Mouse (Mus musculus): ENCODE data around the gene Ubqln4. TPM values are rescaled to one million over a fixed set of nuclear protein-coding genes. Genes with fewer than 3 reads are reported as not detected.
"Not testable (repeated sequence)": the region's sequence is repeated elsewhere in the genome, so short reads cannot be mapped to it uniquely, and the experiment has no call there.

Ubqln4 gene
- polyA plus RNA-seq, 1 experiment from 2014 or later: 84.0 TPM

DNA sequence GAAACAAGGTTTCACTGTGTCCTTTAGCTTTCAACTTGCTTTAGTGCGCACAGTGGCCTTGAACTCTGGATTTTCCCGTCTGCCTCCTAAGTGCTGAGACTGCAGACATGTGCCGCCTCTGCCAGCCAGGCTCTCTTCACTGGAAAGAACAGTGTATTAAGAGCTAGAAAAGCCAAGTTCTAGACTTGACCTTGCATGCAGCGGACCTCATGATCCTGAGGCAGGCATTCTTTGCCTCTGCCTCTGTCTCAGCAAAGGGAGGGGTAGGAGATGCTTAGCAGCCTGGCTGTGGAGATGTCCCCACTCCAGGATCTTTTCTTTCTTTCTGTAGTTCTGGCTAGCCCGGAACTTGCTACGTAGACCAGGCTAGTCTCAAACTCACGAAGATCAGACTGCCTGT lies 51.3 kb downstream of the Ubqln4 start:
- 93% methylated on average over 7 of the region's 7 CpGs for WGBS
- Histone ChIP-seq H3K4me2 (ENCODE audit: low read depth) (no peak overlapping the region), H3K36me3 (ENCODE audit: control insufficient read depth, insufficient read depth, low read length) (no peaks in the 10 kb centered on the region), H3K9me3 (ENCODE audit: control insufficient read depth, low read length) (no peaks in the 10 kb centered on the region), H3K4me3 (ENCODE audit: low read depth, low read length) (no peak overlapping the region), H3K27me3 (ENCODE audit: control insufficient read depth, insufficient read depth, low read length) (no peaks in the 10 kb centered on the region), H3K9ac (ENCODE audit: low read length) (no peak overlapping the region), H3K27ac (ENCODE audit: low read depth, low read length) (no peak overlapping the region), H3K4me1 (ENCODE audit: control insufficient read depth, insufficient read depth, low read length) (no peaks in the 10 kb centered on the region; the same call in 1 of the 2 replicates)
- ATAC-seq (ENCODE audit: insufficient read depth, low FRiP score, low TSS enrichment) (no peak), DNase-seq (ENCODE audit: low spot score) (no peak)

DNA sequence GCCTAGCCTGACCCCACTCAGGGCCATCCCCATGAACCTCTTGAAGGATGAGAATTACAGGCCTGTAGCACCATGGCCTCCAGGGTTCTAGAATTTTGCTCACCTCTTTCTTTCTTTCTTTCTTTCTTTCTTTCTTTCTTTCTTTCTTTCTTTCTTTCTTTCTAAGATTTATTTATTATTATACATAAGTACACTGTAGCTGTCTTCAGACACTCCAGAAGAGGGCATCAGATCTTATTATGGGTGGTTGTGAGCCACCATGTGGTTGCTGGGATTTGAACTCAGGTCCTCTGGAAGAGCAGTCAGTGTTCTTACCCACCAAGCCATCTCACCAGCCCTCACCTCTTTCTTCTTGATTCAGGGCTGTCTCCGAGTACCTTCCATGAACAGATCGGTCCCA lies 52.1 kb downstream of the Ubqln4 start, which contains the start of gene Arhgef2:
Gene Arhgef2, plus strand, starts transcription at position 301 of the 400 bp plus-strand sequence.
- not testable (repeated sequence) for H3K9me3 ChIP-seq (ENCODE audit: control insufficient read depth, low read length); H3K4me1 ChIP-seq (ENCODE audit: control insufficient read depth, insufficient read depth, low read length); H3K9ac ChIP-seq (ENCODE audit: low read length); ATAC-seq (ENCODE audit: insufficient read depth, low FRiP score, low TSS enrichment); H3K27ac ChIP-seq (ENCODE audit: low read depth, low read length); H3K4me3 ChIP-seq (ENCODE audit: low read depth, low read length); H3K27me3 ChIP-seq (ENCODE audit: control insufficient read depth, insufficient read depth, low read length); H3K36me3 ChIP-seq (ENCODE audit: control insufficient read depth, insufficient read depth, low read length); DNase-seq (ENCODE audit: low spot score); H3K4me2 ChIP-seq (ENCODE audit: low read depth)
- 95% methylated on average over 2 of the region's 2 CpGs for WGBS

GRCm38 (mm10) chr3:88607065-88607757 lies 53.7 kb downstream of the Ubqln4 start:
- Histone ChIP-seq H3K27me3 (ENCODE audit: control insufficient read depth, insufficient read depth, low read length) (no peaks in the 10 kb centered on the region), H3K27ac (ENCODE audit: low read depth, low read length) (no peak overlapping the region), H3K9ac (ENCODE audit: low read length) (peak overlapping the region; percentile 24), H3K36me3 (ENCODE audit: control insufficient read depth, insufficient read depth, low read length) (no peaks in the 10 kb centered on the region), H3K4me3 (ENCODE audit: low read depth, low read length) (peak overlapping the region; percentile 27), H3K4me2 (ENCODE audit: low read depth) (peak overlapping the region; percentile 46), H3K4me1 (ENCODE audit: control insufficient read depth, insufficient read depth, low read length) (no peaks in the 10 kb centered on the region; the same call in 1 of the 2 replicates), H3K9me3 (ENCODE audit: control insufficient read depth, low read length) (no peaks in the 10 kb centered on the region)
- DNase-seq (ENCODE audit: low spot score) (peak; percentile 93), ATAC-seq (ENCODE audit: insufficient read depth, low FRiP score, low TSS enrichment) (peak; percentile 85)
- under 1% methylated on average over 20 of the region's 20 CpGs for WGBS

DNA sequence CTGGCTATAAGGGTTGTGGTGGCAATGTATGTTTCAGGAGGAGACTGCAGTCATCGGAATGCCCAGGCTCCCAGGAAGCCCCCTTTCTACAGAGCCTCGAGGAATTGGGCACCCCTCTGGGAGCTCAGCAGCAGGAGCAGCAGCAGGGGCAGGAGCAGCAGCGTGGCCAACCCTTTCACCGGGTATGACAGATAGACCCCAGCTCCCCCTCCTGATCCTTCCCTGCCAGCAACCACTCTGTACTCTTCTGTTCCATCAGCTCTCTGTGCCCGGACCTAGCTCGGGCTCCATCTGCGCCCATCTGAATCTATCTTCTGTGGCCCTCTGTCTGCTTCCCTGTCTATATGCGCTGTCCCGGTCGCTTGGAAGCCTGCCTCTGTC lies 54.2 kb downstream of the Ubqln4 start:
- H3K4me2 ChIP-seq (ENCODE audit: low read depth): peak overlapping the region; percentile 46
- no peaks in the 10 kb centered on the region for H3K27me3 ChIP-seq (ENCODE audit: control insufficient read depth, insufficient read depth, low read length)
- no peak overlapping the region for H3K27ac ChIP-seq (ENCODE audit: low read depth, low read length)
- peak overlapping the region; percentile 27 for H3K4me3 ChIP-seq (ENCODE audit: low read depth, low read length)
- DNase-seq (ENCODE audit: low spot score) (no peak), ATAC-seq (ENCODE audit: insufficient read depth, low FRiP score, low TSS enrichment) (peak; percentile 63)
- 26% methylated on average over 10 of the region's 10 CpGs for WGBS
- H3K9me3 ChIP-seq (ENCODE audit: control insufficient read depth, low read length): no peaks in the 10 kb centered on the region
- H3K36me3 ChIP-seq (ENCODE audit: control insufficient read depth, insufficient read depth, low read length): no peaks in the 10 kb centered on the region
- H3K9ac ChIP-seq (ENCODE audit: low read length): peak overlapping the region; percentile 24
- H3K4me1 ChIP-seq (ENCODE audit: control insufficient read depth, insufficient read depth, low read length): no peaks in the 10 kb centered on the region; the same call in 1 of the 2 replicates

DNA sequence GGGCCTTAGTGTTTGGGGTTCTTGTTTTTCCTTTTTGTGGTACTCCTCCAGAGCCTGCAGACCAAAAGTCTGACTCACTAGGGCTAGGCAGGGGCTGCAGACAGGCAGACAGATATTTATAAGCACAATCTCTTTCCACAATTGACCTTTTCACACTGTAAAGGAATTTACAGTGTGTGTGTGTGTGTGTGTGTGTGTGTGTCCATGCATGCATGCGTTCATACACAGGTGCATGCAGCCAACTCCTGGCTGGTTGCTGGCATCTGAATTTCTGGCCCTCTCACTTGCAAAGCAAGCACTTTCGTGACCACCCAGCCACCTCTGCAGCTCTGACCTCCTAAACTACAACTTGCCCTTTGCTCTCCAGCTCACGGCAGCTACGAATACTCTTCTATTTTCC lies 55.5 kb downstream of the Ubqln4 start:
- ATAC-seq (ENCODE audit: insufficient read depth, low FRiP score, low TSS enrichment): no peak
- no peak overlapping the region for H3K4me2 ChIP-seq (ENCODE audit: low read depth)
- 78% methylated on average over 4 of the region's 4 CpGs for WGBS

DNA sequence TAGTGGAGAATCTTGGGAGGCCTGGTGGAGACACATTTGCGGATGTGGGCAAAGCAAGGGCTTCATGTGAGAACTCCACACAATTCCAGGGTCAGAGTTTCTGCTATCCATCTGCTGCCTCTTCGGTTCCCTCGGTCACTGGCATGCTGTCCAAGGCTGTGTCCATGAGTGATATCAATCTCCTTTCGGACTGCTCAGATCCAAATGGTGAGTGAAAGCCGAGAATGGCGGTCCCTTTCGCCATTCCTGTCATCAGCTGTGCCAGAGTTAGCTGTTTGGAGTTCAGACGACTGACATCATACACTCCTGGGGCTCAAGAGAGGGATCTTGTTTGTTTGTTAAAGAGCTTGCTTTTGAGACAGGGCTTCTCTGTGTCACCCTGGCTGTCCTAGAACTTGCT lies 60.9 kb downstream of the Ubqln4 start:
- Histone ChIP-seq H3K4me1 (ENCODE audit: control insufficient read depth, insufficient read depth, low read length) (no peaks in the 10 kb centered on the region), H3K4me3 (ENCODE audit: low read depth, low read length) (no peak overlapping the region), H3K4me2 (ENCODE audit: low read depth) (no peak overlapping the region), H3K27me3 (ENCODE audit: control insufficient read depth, insufficient read depth, low read length) (no peaks in the 10 kb centered on the region), H3K36me3 (ENCODE audit: control insufficient read depth, insufficient read depth, low read length) (no peaks in the 10 kb centered on the region), H3K9me3 (ENCODE audit: control insufficient read depth, low read length) (no peaks in the 10 kb centered on the region), H3K27ac (ENCODE audit: low read depth, low read length) (no peak overlapping the region), H3K9ac (ENCODE audit: low read length) (no peak overlapping the region)
- DNase-seq (ENCODE audit: low spot score): no peak
- ATAC-seq (ENCODE audit: insufficient read depth, low FRiP score, low TSS enrichment): no peak
- WGBS: 83% methylated on average over 8 of the region's 8 CpGs

More for the DNA sequence above, 55.5 kb downstream of the Ubqln4 start:
- Histone ChIP-seq H3K4me3 (ENCODE audit: low read depth, low read length) (no peak overlapping the region), H3K27me3 (ENCODE audit: control insufficient read depth, insufficient read depth, low read length) (no peaks in the 10 kb centered on the region), H3K27ac (ENCODE audit: low read depth, low read length) (no peak overlapping the region), H3K9me3 (ENCODE audit: control insufficient read depth, low read length) (no peaks in the 10 kb centered on the region), H3K36me3 (ENCODE audit: control insufficient read depth, insufficient read depth, low read length) (no peaks in the 10 kb centered on the region), H3K4me1 (ENCODE audit: control insufficient read depth, insufficient read depth, low read length) (no peaks in the 10 kb centered on the region; the same call in 1 of the 2 replicates), H3K9ac (ENCODE audit: low read length) (no peak overlapping the region)
- DNase-seq (ENCODE audit: low spot score): no peak

DNA sequence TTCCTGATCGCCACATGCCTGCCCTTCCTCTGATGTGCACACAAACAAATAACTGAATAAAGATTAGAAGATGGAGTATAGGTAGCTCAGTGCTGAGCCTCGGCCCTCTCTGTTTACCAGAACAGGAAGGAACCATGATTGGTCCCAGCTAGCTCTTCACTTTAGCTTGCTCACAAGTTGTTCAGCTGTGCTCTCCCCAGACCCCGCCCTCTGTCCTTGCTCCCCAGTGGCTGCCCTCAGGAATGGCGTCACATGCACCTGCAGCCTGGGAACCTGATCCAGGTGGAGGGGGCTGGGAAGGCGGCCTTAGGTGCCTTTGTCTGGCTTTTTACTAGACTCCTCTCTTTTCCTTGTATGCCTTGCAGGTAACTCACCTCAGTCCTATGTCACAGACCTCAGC lies 61.6 kb downstream of the Ubqln4 start:
- Histone ChIP-seq H3K4me3 (ENCODE audit: low read depth, low read length) (no peak overlapping the region), H3K36me3 (ENCODE audit: control insufficient read depth, insufficient read depth, low read length) (no peaks in the 10 kb centered on the region), H3K27me3 (ENCODE audit: control insufficient read depth, insufficient read depth, low read length) (no peaks in the 10 kb centered on the region), H3K9ac (ENCODE audit: low read length) (no peak overlapping the region), H3K9me3 (ENCODE audit: control insufficient read depth, low read length) (no peaks in the 10 kb centered on the region), H3K4me2 (ENCODE audit: low read depth) (no peak overlapping the region), H3K4me1 (ENCODE audit: control insufficient read depth, insufficient read depth, low read length) (no peaks in the 10 kb centered on the region), H3K27ac (ENCODE audit: low read depth, low read length) (no peak overlapping the region)
- no peak for DNase-seq (ENCODE audit: low spot score)
- WGBS: 62% methylated on average over 5 of the region's 5 CpGs
- ATAC-seq (ENCODE audit: insufficient read depth, low FRiP score, low TSS enrichment): no peak

GRCm38 (mm10) chr3:88615902-88616391 lies 62.4 kb downstream of the Ubqln4 start:
- no peaks in the 10 kb centered on the region for H3K36me3 ChIP-seq (ENCODE audit: control insufficient read depth, insufficient read depth, low read length)
- H3K9ac ChIP-seq (ENCODE audit: low read length): no peak overlapping the region; the same call in 1 of the 2 replicates
- H3K4me3 ChIP-seq (ENCODE audit: low read depth, low read length): no peak overlapping the region
- no peak overlapping the region for H3K27ac ChIP-seq (ENCODE audit: low read depth, low read length)
- 56% methylated on average over 9 of the region's 9 CpGs for WGBS
- DNase-seq (ENCODE audit: low spot score): no peak
- peaks cover 4% of the 10 kb centered on the region for H3K4me1 ChIP-seq (ENCODE audit: control insufficient read depth, insufficient read depth, low read length)
- H3K4me2 ChIP-seq (ENCODE audit: low read depth): no peak overlapping the region
- H3K9me3 ChIP-seq (ENCODE audit: control insufficient read depth, low read length): no peaks in the 10 kb centered on the region
- H3K27me3 ChIP-seq (ENCODE audit: control insufficient read depth, insufficient read depth, low read length): no peaks in the 10 kb centered on the region
- no peak for ATAC-seq (ENCODE audit: insufficient read depth, low FRiP score, low TSS enrichment)

DNA sequence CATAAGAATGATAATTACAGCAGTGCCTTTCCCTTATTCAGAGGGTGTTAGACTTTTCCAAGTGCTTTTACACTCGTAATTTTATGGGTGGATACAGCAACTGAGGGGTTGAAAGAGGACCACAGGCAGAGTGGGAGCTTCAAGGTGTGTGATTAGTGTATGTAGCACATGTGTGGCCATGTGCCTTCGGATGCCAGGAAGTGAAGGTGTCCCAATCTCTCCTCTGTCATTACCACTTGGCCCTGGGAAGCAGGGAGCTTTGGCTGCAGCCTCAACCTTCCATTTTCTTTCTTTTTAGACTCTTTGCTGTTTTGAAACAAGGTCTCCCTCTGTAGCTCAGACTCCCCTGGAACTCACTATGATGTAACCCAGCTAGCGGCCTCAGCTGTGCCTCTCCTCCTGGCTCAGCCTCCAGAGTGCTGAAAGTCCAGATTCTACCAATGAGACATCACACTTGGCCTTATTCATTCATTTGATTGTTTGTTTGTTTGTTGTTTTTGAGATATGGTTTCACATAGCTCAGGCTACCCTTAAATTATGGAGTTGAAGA lies 63.5 kb downstream of the Ubqln4 start:
- H3K27ac ChIP-seq (ENCODE audit: low read depth, low read length): no peak overlapping the region
- WGBS: 61% methylated on average over 3 of the region's 3 CpGs
- no peak for ATAC-seq (ENCODE audit: insufficient read depth, low FRiP score, low TSS enrichment)

More for the DNA sequence above, 63.5 kb downstream of the Ubqln4 start:
- H3K9ac ChIP-seq (ENCODE audit: low read length): no peak overlapping the region
- H3K36me3 ChIP-seq (ENCODE audit: control insufficient read depth, insufficient read depth, low read length): no peaks in the 10 kb centered on the region
- H3K4me1 ChIP-seq (ENCODE audit: control insufficient read depth, insufficient read depth, low read length): peaks cover 4% of the 10 kb centered on the region
- DNase-seq (ENCODE audit: low spot score): no peak
- H3K4me3 ChIP-seq (ENCODE audit: low read depth, low read length): no peak overlapping the region
- no peaks in the 10 kb centered on the region for H3K27me3 ChIP-seq (ENCODE audit: control insufficient read depth, insufficient read depth, low read length)
- no peak overlapping the region for H3K4me2 ChIP-seq (ENCODE audit: low read depth)
- H3K9me3 ChIP-seq (ENCODE audit: control insufficient read depth, low read length): no peaks in the 10 kb centered on the region
